Mouse (Mus musculus) bone marrow macrophage, adult 2 months (primary cell): Measurements from ENCODE around the gene Prrt1.

Source experiments
- CTCF ChIP-seq: IDR thresholded peaks from 2 replicates; pipeline ENCODE4 v1.5.1; 2012; ENCODE audit warnings: low read depth, mild to moderate bottlenecking, low read length, moderate library complexity
- POLR2A ChIP-seq: IDR thresholded peaks from 2 replicates; pipeline ENCODE4 v1.6.1; 2012; ENCODE audit warnings: mild to moderate bottlenecking, low read depth, low read length, borderline replicate concordance

DNA sequence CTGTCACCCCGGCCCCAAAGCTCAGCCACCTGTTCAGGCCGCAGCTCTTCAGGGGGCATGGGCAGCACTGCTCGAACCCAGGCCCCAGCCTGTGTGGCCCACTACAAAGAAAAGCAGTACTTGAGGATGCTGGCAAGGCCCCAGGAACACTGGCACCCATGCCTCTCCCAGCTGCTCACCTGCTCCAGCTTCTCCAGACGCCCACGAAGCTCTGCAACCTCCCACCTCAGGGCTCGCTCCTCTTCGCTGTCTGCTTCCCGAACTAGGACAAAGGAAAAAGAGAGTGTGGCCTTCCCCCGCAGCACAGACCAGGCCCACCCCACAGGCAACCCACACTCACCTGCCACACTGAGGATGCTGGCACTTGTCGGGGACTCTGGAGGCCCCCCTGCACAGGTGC, 15.5 kb upstream of the Prrt1 start:
- TF ChIP-seq POLR2A, result no peak
- TF ChIP-seq CTCF, result no peak
